Mouse (Mus musculus) midbrain, postnatal 0 days (tissue): Measurements from ENCODE around the gene Stambp. TPM values are rescaled to one million over a fixed set of nuclear protein-coding genes. Genes with fewer than 3 reads are reported as not detected.

Experiments
- ATAC-seq: fragments of 200-750 bp; cut with Nextera tagmentation; 2 replicates; pipeline ENCODE4 v1.8.0; 2017; ENCODE audit warnings: moderate number of reproducible peaks, mild to moderate bottlenecking, moderate TSS enrichment, moderate library complexity; ENCODE audit not compliant: low FRiP score
- DNase-seq: peaks from one replicate; pipeline ENCODE4 v3.0.0-alpha.2; 2015; ENCODE audit warnings: low spot score
- H3K27ac ChIP-seq: fragments of 300-500 bp; sonication (generic); 2 replicates; pipeline ENCODE4 v1.5.1; 2014; ENCODE audit warnings: low read depth, mild to moderate bottlenecking, low read length, mixed read lengths
- H3K27me3 ChIP-seq: fragments of 300-500 bp; sonication (generic); 2 replicates; pipeline ENCODE4 v1.6.1; 2014; ENCODE audit warnings: low read length, control low read depth, mixed read lengths; ENCODE audit not compliant: insufficient read depth
- H3K36me3 ChIP-seq: fragments of 300-500 bp; sonication (generic); 2 replicates; pipeline ENCODE4 v1.6.1; 2014; ENCODE audit warnings: low read length, control low read depth, mixed read lengths; ENCODE audit not compliant: insufficient read depth
- H3K4me1 ChIP-seq: fragments of 300-500 bp; sonication (generic); 2 replicates; pipeline ENCODE4 v1.6.1; 2014; ENCODE audit warnings: mild to moderate bottlenecking, control low read depth, antibody characterized with exemption, low read length, mixed read lengths; ENCODE audit not compliant: insufficient read depth
- H3K4me2 ChIP-seq: fragments of 300-500 bp; sonication (generic); 2 replicates; pipeline ENCODE4 v1.6.1; 2014; ENCODE audit warnings: low read depth, mild to moderate bottlenecking, low read length, mixed read lengths; ENCODE audit not compliant: poor library complexity, severe bottlenecking
- H3K4me3 ChIP-seq: fragments of 300-500 bp; sonication (generic); 2 replicates; pipeline ENCODE4 v1.5.1; 2014; ENCODE audit warnings: low read depth, mild to moderate bottlenecking, low read length, moderate library complexity
- H3K9ac ChIP-seq: fragments of 300-500 bp; sonication (generic); replicated peaks from 2 replicates; pipeline ENCODE4 v1.6.1; 2014; ENCODE audit warnings: mild to moderate bottlenecking, low read length, moderate library complexity, mixed read lengths; ENCODE audit not compliant: poor library complexity, severe bottlenecking
- H3K9me3 ChIP-seq: fragments of 300-500 bp; sonication (generic); 2 replicates; pipeline ENCODE4 v1.6.1; 2016; ENCODE audit warnings: low read length, control low read depth
- CTCF ChIP-seq: IDR thresholded peaks from 2 replicates; pipeline ENCODE4 v1.5.1; 2016; ENCODE audit warnings: antibody characterized with exemption, mild to moderate bottlenecking
- WGBS: fragments of 180-500 bp; shearing (Covaris S2); extraction: QIAGEN DNeasy Blood & Tissue Kit; methylation state at CpG from one replicate; pipeline ENCODE4 v1.1.7; 2014; 5-methylcytosine and 5-hydroxymethylcytosine counted together
- polyA plus RNA-seq: library from polyadenylated mRNA; unstranded; fragments of >200 nt; fragmentation: Nextera tagmentation; extraction: Ambion mirVana; gene quantifications from 2 replicates; pipeline ENCODE4 v1.2.1, GENCODE M21; 2015
- total RNA-seq: library from RNA; depleted of rRNA; stranded (reverse); fragments of >200 nt; gene quantifications from 2 replicates; pipeline ENCODE4 v1.2.3, GENCODE M21; 2014

The Stambp gene
- total and polyA plus RNA-seq, 2 experiments from 2014 or later: 18.3 to 72.2 TPM

DNA sequence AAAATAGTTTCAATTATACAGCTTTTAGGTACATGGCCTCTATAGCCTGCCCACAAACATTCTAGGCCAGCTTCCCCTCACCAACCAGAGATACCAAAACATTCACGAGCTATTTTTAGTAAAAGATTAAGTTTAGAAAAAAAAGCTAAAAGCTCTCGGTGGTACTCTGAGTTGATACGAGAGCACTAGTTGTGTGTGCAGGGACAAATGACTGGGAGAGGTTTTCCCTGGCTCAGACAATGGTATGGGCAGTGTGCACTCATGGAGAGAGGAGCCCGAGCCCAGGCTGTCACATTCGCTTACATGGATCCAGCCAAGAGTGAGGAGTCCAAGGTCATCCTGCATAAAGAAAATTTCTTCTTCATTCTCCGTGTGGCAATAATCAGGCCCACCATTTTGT, 16.6 kb downstream of the Stambp start:
- H3K27me3 ChIP-seq: no peaks in the 10 kb centered on the region
- no peak overlapping the region for H3K9ac ChIP-seq
- H3K4me3 ChIP-seq: no peak overlapping the region
- 85% methylated on average over 6 of the region's 6 CpGs for WGBS
- H3K9me3 ChIP-seq: no peaks in the 10 kb centered on the region
- DNase-seq (no peak), ATAC-seq (no peak)
- no peaks in the 10 kb centered on the region for H3K4me1 ChIP-seq
- H3K4me2 ChIP-seq: no peak overlapping the region
- peaks cover 57% of the 10 kb centered on the region for H3K36me3 ChIP-seq
- no peak for TF ChIP-seq CTCF
- H3K27ac ChIP-seq: no peak overlapping the region

DNA sequence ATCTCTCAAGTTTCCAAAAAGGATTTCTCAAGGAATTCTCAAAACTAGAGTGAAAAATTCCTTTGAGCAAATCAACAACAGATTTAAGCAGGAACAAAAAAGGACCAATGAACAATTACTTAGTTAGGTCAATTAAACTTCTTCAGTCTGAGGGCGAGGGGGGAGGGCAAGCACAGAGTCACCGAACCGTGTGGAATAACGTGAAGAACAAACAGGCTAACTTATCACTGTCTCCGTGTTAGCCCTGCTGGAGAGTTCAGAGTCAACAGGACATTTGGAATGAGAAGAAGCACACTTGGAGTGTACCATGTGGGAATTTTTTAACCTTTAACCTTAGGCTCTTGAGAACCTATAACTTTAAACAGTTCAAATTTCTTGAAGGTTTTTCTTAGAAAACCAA, 24.2 kb downstream of the Stambp start:
- DNase-seq (no peak), ATAC-seq (no peak)
- H3K27ac ChIP-seq: no peak overlapping the region
- TF ChIP-seq CTCF: no peak
- H3K9me3 ChIP-seq: no peaks in the 10 kb centered on the region
- no peak overlapping the region for H3K4me2 ChIP-seq
- 72% methylated on average over 5 of the region's 5 CpGs for WGBS
- H3K4me3 ChIP-seq: no peak overlapping the region
- H3K36me3 ChIP-seq: peaks cover 39% of the 10 kb centered on the region
- no peaks in the 10 kb centered on the region for H3K4me1 ChIP-seq
- no peak overlapping the region for H3K9ac ChIP-seq
- no peaks in the 10 kb centered on the region for H3K27me3 ChIP-seq

DNA sequence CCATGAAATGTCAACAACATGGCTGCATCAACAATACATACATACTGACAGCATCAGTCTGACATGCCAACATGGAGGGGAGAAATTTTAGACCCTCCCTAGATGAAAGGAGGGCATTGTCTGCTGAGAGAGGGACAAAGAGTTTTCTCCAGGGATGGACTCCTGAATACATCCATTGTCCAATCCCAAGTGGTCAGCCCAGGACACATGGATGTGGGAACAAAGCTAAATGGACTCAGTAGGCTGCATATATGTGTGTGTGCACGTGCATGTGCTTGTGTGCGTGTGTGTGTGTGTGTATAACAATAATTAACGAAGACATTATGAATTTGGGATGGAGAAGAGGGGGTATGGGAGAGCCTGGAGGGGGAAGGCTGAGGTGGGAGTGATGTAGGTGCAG, 26.8 kb downstream of the Stambp start:
- peaks cover 36% of the 10 kb centered on the region for H3K36me3 ChIP-seq
- H3K4me3 ChIP-seq: no peak overlapping the region
- no peaks in the 10 kb centered on the region for H3K9me3 ChIP-seq
- ATAC-seq (no peak), DNase-seq (no peak)
- no peaks in the 10 kb centered on the region for H3K27me3 ChIP-seq
- H3K9ac ChIP-seq: no peak overlapping the region
- no peaks in the 10 kb centered on the region for H3K4me1 ChIP-seq
- WGBS: 87% methylated on average over 3 of the region's 3 CpGs
- H3K4me2 ChIP-seq: no peak overlapping the region
- TF ChIP-seq CTCF: no peak
- no peak overlapping the region for H3K27ac ChIP-seq

DNA sequence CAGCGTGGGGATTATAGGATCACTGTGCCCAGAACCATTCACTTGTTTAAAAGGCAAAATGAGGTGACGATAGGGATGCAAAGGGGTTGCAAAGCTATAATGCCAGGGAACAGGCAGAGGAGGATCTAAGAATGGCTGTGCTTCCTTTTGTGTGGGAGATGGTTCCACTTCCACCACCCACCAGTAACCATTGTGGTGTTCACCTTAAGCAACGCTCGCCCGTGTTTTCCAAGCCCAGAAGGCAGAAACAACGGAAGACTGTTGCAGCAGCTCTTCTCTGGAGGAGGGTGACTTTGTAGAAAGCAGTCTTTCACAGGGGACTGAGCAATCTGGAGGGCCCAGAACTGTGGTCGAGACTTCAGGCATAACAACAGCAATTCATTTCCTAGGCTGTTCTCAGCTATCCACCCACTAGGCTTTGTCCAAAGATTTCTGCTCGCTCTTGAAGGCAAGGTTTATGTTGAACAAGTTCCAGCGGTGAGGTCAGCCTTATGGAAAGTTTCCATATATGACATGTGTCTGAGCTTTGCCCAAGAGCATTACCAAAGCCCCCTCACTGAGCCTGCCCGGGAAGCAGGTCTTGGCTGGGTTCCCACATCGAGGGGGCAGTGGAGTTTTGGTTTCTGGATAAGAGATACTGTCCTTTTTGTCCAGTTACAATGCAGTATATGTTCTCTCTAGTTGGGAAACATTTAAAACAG, 30.6 kb downstream of the Stambp start:
- H3K27ac ChIP-seq: no peak overlapping the region
- TF ChIP-seq CTCF: no peak
- H3K4me2 ChIP-seq: no peak overlapping the region
- H3K9me3 ChIP-seq: no peaks in the 10 kb centered on the region
- no peaks in the 10 kb centered on the region for H3K4me1 ChIP-seq
- WGBS: 73% methylated on average over 11 of the region's 11 CpGs
- no peak overlapping the region for H3K4me3 ChIP-seq
- ATAC-seq: no peak
- no peak overlapping the region for H3K9ac ChIP-seq
- H3K27me3 ChIP-seq: no peaks in the 10 kb centered on the region
- peak; percentile 15 for DNase-seq
- H3K36me3 ChIP-seq: peaks cover 28% of the 10 kb centered on the region

GRCm38 (mm10) chr6:83540017-83540416, 32.5 kb downstream of the Stambp start:
- Histone ChIP-seq H3K36me3 (peaks cover 12% of the 10 kb centered on the region), H3K27me3 (no peaks in the 10 kb centered on the region), H3K4me1 (no peaks in the 10 kb centered on the region), H3K27ac (no peak overlapping the region), H3K4me3 (no peak overlapping the region), H3K4me2 (no peak overlapping the region), H3K9me3 (no peaks in the 10 kb centered on the region), H3K9ac (no peak overlapping the region)
- WGBS: 39% methylated on average over 4 of the region's 4 CpGs
- DNase-seq: peak; percentile 44
- TF ChIP-seq CTCF: no peak
- no peak for ATAC-seq

GRCm38 (mm10) chr6:83536795-83537059, 35.8 kb downstream of the Stambp start:
- WGBS: 52% methylated on average over 6 of the region's 6 CpGs
- H3K9ac ChIP-seq: no peak overlapping the region
- no peak overlapping the region for H3K27ac ChIP-seq
- no peaks in the 10 kb centered on the region for H3K27me3 ChIP-seq
- no peaks in the 10 kb centered on the region for H3K4me1 ChIP-seq
- TF ChIP-seq CTCF: no peak
- H3K4me3 ChIP-seq: no peak overlapping the region
- DNase-seq (no peak), ATAC-seq (no peak)
- no peaks in the 10 kb centered on the region for H3K36me3 ChIP-seq
- no peaks in the 10 kb centered on the region for H3K9me3 ChIP-seq
- no peak overlapping the region for H3K4me2 ChIP-seq
